22 mouse cellular contexts compared by ENCODE assay signal in genomic region chr5:25162981-25163380, GRCm38 (mm10). TPM values are rescaled to one million over a fixed set of nuclear protein-coding genes. Genes with fewer than 3 reads are reported as not detected.
DNase-seq lines count a peak whose midpoint lies in the region; ATAC-seq lines count a peak whose summit lies in the region.
"Had no signal": no experiment of that assay in that cellular context is flagged by ENCODE, and none has a peak within 500 bp of the region (broad histone marks: within the 10 kb centered on the region; RNA-seq: fewer than 3 reads in every experiment).

No protein-coding gene starts in this region.

- H3K9ac ChIP-seq in lung, embryonic 16.5 days (ENCODE audit: low read length): no peak overlapping the region
- H3K9ac ChIP-seq in intestine, embryonic 15.5 days: no peak overlapping the region
- no peak overlapping the region for H3K9ac ChIP-seq in stomach, embryonic 15.5 days
- no peak overlapping the region for H3K9ac ChIP-seq in midbrain, embryonic 11.5 days (ENCODE audit: low read length)
- no peak overlapping the region for H3K9ac ChIP-seq in hindbrain, embryonic 14.5 days
- H3K9ac ChIP-seq: embryonic facial prominence, embryonic 13.5 days; forebrain, embryonic 13.5 days; forebrain, postnatal 0 days; hindbrain, embryonic 13.5 days had no signal

- no peak overlapping the region for H3K4me2 ChIP-seq in lung, embryonic 16.5 days (ENCODE audit: low read depth, low read length)
- H3K4me2 ChIP-seq in intestine, embryonic 15.5 days (replicated peaks): no peak overlapping the region
- no peak overlapping the region for H3K4me2 ChIP-seq in stomach, embryonic 15.5 days
- H3K4me2 ChIP-seq in midbrain, embryonic 11.5 days: no peak overlapping the region
- H3K4me2 ChIP-seq in hindbrain, embryonic 14.5 days (replicated peaks): no peak overlapping the region
- H3K4me2 ChIP-seq: embryonic facial prominence, embryonic 13.5 days; forebrain, embryonic 13.5 days; hindbrain, embryonic 13.5 days had no signal

- H3K27me3 ChIP-seq in lung, embryonic 16.5 days (ENCODE audit: control insufficient read depth, insufficient read depth, low read depth, low read length): no peaks in the 10 kb centered on the region
- H3K27me3 ChIP-seq in intestine, embryonic 15.5 days (replicated peaks): no peaks in the 10 kb centered on the region
- no peaks in the 10 kb centered on the region for H3K27me3 ChIP-seq in stomach, embryonic 15.5 days (replicated peaks)
- H3K27me3 ChIP-seq in midbrain, embryonic 11.5 days (ENCODE audit: control insufficient read depth, insufficient read depth, low read length): no peaks in the 10 kb centered on the region
- no peaks in the 10 kb centered on the region for H3K27me3 ChIP-seq in hindbrain, embryonic 14.5 days (ENCODE audit: control insufficient read depth, insufficient read depth, low read length)
- H3K27me3 ChIP-seq: embryonic facial prominence, embryonic 13.5 days; forebrain, embryonic 13.5 days; hindbrain, embryonic 13.5 days had no signal

- ATAC-seq in lung, embryonic 16.5 days (ENCODE audit: low read depth): peak; percentile 17; the same call in 1 of the 2 replicates
- ATAC-seq in intestine, embryonic 15.5 days: peak; percentile 83
- ATAC-seq in stomach, embryonic 15.5 days (ENCODE audit: insufficient read depth, low FRiP score, low read depth): peak; percentile 85
- no peak for ATAC-seq in midbrain, embryonic 11.5 days (ENCODE audit: low FRiP score)
- ATAC-seq in hindbrain, embryonic 14.5 days (ENCODE audit: low FRiP score): no peak
- ATAC-seq: forebrain, embryonic 13.5 days; forebrain, postnatal 0 days had no signal

- intact Hi-C loops in left cerebral cortex, postnatal 14 days (cut with DNase I): loop anchor here (5.0 kb wide), 2 partner anchors 61 to 76 kb away; partner anchors contain the start of gene Prkag2

- no peaks in the 10 kb centered on the region for H3K36me3 ChIP-seq in lung, embryonic 16.5 days (ENCODE audit: control insufficient read depth, insufficient read depth, low read length)
- H3K36me3 ChIP-seq in intestine, embryonic 15.5 days: no peaks in the 10 kb centered on the region
- H3K36me3 ChIP-seq in stomach, embryonic 15.5 days: no peaks in the 10 kb centered on the region
- H3K36me3 ChIP-seq in midbrain, embryonic 11.5 days (ENCODE audit: control insufficient read depth, insufficient read depth, low read length): no peaks in the 10 kb centered on the region
- H3K36me3 ChIP-seq in hindbrain, embryonic 14.5 days (replicated peaks; ENCODE audit: control insufficient read depth, insufficient read depth): no peaks in the 10 kb centered on the region
- H3K36me3 ChIP-seq: embryonic facial prominence, embryonic 13.5 days; G1E; hindbrain, embryonic 13.5 days had no signal

- WGBS in lung, embryonic 16.5 days: 63% methylated on average over 4 of the region's 4 CpGs
- 68% methylated on average over 4 of the region's 4 CpGs for WGBS in intestine, embryonic 15.5 days
- 58% methylated on average over 4 of the region's 4 CpGs for WGBS in stomach, embryonic 15.5 days
- WGBS in midbrain, embryonic 11.5 days: 85% methylated on average over 4 of the region's 4 CpGs
- 83% methylated on average over 4 of the region's 4 CpGs for WGBS in hindbrain, embryonic 14.5 days

- no peaks in the 10 kb centered on the region for H3K9me3 ChIP-seq in lung, embryonic 16.5 days (ENCODE audit: control insufficient read depth, low read length)
- no peaks in the 10 kb centered on the region for H3K9me3 ChIP-seq in intestine, embryonic 15.5 days
- no peaks in the 10 kb centered on the region for H3K9me3 ChIP-seq in stomach, embryonic 15.5 days
- no peaks in the 10 kb centered on the region for H3K9me3 ChIP-seq in midbrain, embryonic 11.5 days (ENCODE audit: control insufficient read depth, low read length)
- H3K9me3 ChIP-seq in hindbrain, embryonic 14.5 days (ENCODE audit: control insufficient read depth, low read length): no peaks in the 10 kb centered on the region
- H3K9me3 ChIP-seq: embryonic facial prominence, embryonic 13.5 days; forebrain, embryonic 13.5 days; G1E; hindbrain, embryonic 13.5 days had no signal

- H3K4me3 ChIP-seq in lung, embryonic 16.5 days (ENCODE audit: low read length): no peak overlapping the region
- H3K4me3 ChIP-seq in intestine, embryonic 15.5 days (replicated peaks): no peak overlapping the region
- H3K4me3 ChIP-seq in stomach, embryonic 15.5 days (replicated peaks): no peak overlapping the region
- no peak overlapping the region for H3K4me3 ChIP-seq in midbrain, embryonic 11.5 days (ENCODE audit: low read depth, low read length)
- H3K4me3 ChIP-seq in hindbrain, embryonic 14.5 days (replicated peaks; ENCODE audit: low read length): no peak overlapping the region
- H3K4me3 ChIP-seq: embryonic facial prominence, embryonic 13.5 days; forebrain, embryonic 13.5 days; hindbrain, embryonic 13.5 days had no signal

- no peak overlapping the region for H3K27ac ChIP-seq in lung, embryonic 16.5 days (ENCODE audit: low read length)
- H3K27ac ChIP-seq in intestine, embryonic 15.5 days: no peak overlapping the region
- no peak overlapping the region for H3K27ac ChIP-seq in stomach, embryonic 15.5 days
- no peak overlapping the region for H3K27ac ChIP-seq in midbrain, embryonic 11.5 days (ENCODE audit: low read depth, low read length)
- H3K27ac ChIP-seq in hindbrain, embryonic 14.5 days: no peak overlapping the region
- H3K27ac ChIP-seq: embryonic facial prominence, embryonic 13.5 days; forebrain, embryonic 13.5 days; hindbrain, embryonic 13.5 days had no signal

- no peak for DNase-seq in lung, postnatal 25 days (ENCODE audit: low spot score)
- DNase-seq in midbrain, embryonic 11.5 days (ENCODE audit: low spot score, missing footprints): no peak
- no peak for DNase-seq in hindbrain, embryonic 14.5 days (ENCODE audit: low spot score)
- DNase-seq in left cerebral cortex, postnatal 14 days (ENCODE audit: low spot score in 2 of 2): no peak
- DNase-seq: adrenal gland, postnatal 25 days; cerebellum, adult 18-20 months; cerebellum, adult 9-11 months; cerebellum, postnatal 36 days; forebrain, postnatal 0 days; gastrocnemius, postnatal 14 days; heart, postnatal 10 days had no signal

- no peaks in the 10 kb centered on the region for H3K4me1 ChIP-seq in lung, embryonic 16.5 days (replicated peaks; ENCODE audit: control insufficient read depth, insufficient read depth, low read length)
- no peaks in the 10 kb centered on the region for H3K4me1 ChIP-seq in intestine, embryonic 15.5 days (replicated peaks)
- H3K4me1 ChIP-seq in stomach, embryonic 15.5 days: no peaks in the 10 kb centered on the region
- H3K4me1 ChIP-seq in midbrain, embryonic 11.5 days (ENCODE audit: control insufficient read depth, insufficient read depth, low read length): no peaks in the 10 kb centered on the region
- no peaks in the 10 kb centered on the region for H3K4me1 ChIP-seq in hindbrain, embryonic 14.5 days (replicated peaks; ENCODE audit: control insufficient read depth, insufficient read depth, low read length)
- H3K4me1 ChIP-seq: embryonic facial prominence, embryonic 13.5 days had no signal

RNA-seq across cellular contexts. Expression of gene Galntl5, which starts 18.3 kb away (rescaled TPM):
- not detected in 2 replicates for polyA plus RNA-seq in lung, embryonic 16.5 days (2015; fragmentation: Nextera tagmentation; extraction: Ambion mirVana)
- polyA plus RNA-seq in intestine, embryonic 15.5 days (2015; fragmentation: Nextera tagmentation; extraction: Ambion mirVana): not detected in 2 replicates
- not detected in 2 replicates for polyA plus RNA-seq in stomach, embryonic 15.5 days (2015; fragmentation: Nextera tagmentation; extraction: Ambion mirVana)
- not detected in 2 replicates for polyA plus RNA-seq in midbrain, embryonic 11.5 days (2014; fragmentation: Nextera tagmentation; extraction: Ambion mirVana)
- not detected in 2 replicates for polyA plus RNA-seq in hindbrain, embryonic 14.5 days (2014; fragmentation: Nextera tagmentation; extraction: Ambion mirVana)
- not detected for total RNA-seq in left cerebral cortex, postnatal 14 days (2021)
- total RNA-seq: adrenal gland, postnatal 25 days; forebrain, postnatal 0 days; G1E; gastrocnemius, adult 18-20 months; gastrocnemius, postnatal 14 days; granulocyte monocyte progenitor cell, adult 5-6 weeks; heart, postnatal 10 days; hematopoietic stem cell, adult 5-6 weeks had no signal
- polyA plus RNA-seq: embryonic facial prominence, embryonic 13.5 days; forebrain, embryonic 13.5 days; forebrain, postnatal 0 days; G1E; heart, embryonic 14.5 days; hindbrain, embryonic 13.5 days had no signal

RNA-seq across cellular contexts. Expression of gene Galnt11, which starts 58.7 kb away (rescaled TPM):
- polyA plus RNA-seq in lung, embryonic 16.5 days (2015; fragmentation: Nextera tagmentation; extraction: Ambion mirVana): 34.7 and 35.5 TPM in 2 replicates
- polyA plus RNA-seq in intestine, embryonic 15.5 days (2015; fragmentation: Nextera tagmentation; extraction: Ambion mirVana): 31.6 and 35.9 TPM in 2 replicates
- 35.5 and 38.6 TPM in 2 replicates for polyA plus RNA-seq in stomach, embryonic 15.5 days (2015; fragmentation: Nextera tagmentation; extraction: Ambion mirVana)
- polyA plus RNA-seq in midbrain, embryonic 11.5 days (2014; fragmentation: Nextera tagmentation; extraction: Ambion mirVana): 40.3 and 41.3 TPM in 2 replicates
- 58.2 and 65.3 TPM in 2 replicates for polyA plus RNA-seq in hindbrain, embryonic 14.5 days (2014; fragmentation: Nextera tagmentation; extraction: Ambion mirVana)
- 10 to 100 TPM; 49.4 to 52.3 TPM for total RNA-seq in left cerebral cortex, postnatal 14 days (2021)
- polyA plus RNA-seq: G1E had no signal

RNA-seq across cellular contexts. Expression of gene E130116L18Rik, which starts 60.0 kb away (rescaled TPM):
- not detected in 2 replicates for polyA plus RNA-seq in lung, embryonic 16.5 days (2015; fragmentation: Nextera tagmentation; extraction: Ambion mirVana)
- polyA plus RNA-seq in intestine, embryonic 15.5 days (2015; fragmentation: Nextera tagmentation; extraction: Ambion mirVana): not detected in 2 replicates
- polyA plus RNA-seq in stomach, embryonic 15.5 days (2015; fragmentation: Nextera tagmentation; extraction: Ambion mirVana): not detected in 2 replicates
- not detected in 2 replicates for polyA plus RNA-seq in midbrain, embryonic 11.5 days (2014; fragmentation: Nextera tagmentation; extraction: Ambion mirVana)
- 1.7 TPM in 1 of 2 replicates, not detected in the other for polyA plus RNA-seq in hindbrain, embryonic 14.5 days (2014; fragmentation: Nextera tagmentation; extraction: Ambion mirVana)
- not detected for total RNA-seq in left cerebral cortex, postnatal 14 days (2021)
- total RNA-seq: adrenal gland, postnatal 25 days; forebrain, postnatal 0 days; G1E; gastrocnemius, adult 18-20 months; gastrocnemius, postnatal 14 days; granulocyte monocyte progenitor cell, adult 5-6 weeks; heart, postnatal 10 days; hematopoietic stem cell, adult 5-6 weeks had no signal
- polyA plus RNA-seq: embryonic facial prominence, embryonic 13.5 days; forebrain, embryonic 13.5 days; G1E; heart, embryonic 14.5 days; hindbrain, embryonic 13.5 days had no signal

Comparison
In these comparisons a context has a peak if more than half of its experiments do, and no peak if none do; other contexts are left out.
1. ATAC-seq: peak in lung, embryonic 16.5 days (single experiment), intestine, embryonic 15.5 days (single experiment) and stomach, embryonic 15.5 days (single experiment); none in midbrain, embryonic 11.5 days (single experiment) and hindbrain, embryonic 14.5 days (single experiment).